Mouse (Mus musculus) intestine, embryonic 14.5 days (tissue): ENCODE results near the gene Cryba1. TPM values are rescaled to one million over a fixed set of nuclear protein-coding genes. Genes with fewer than 3 reads are reported as not detected.

Experiments used
- ATAC-seq: fragments of 200-750 bp; cut with Nextera tagmentation; replicated peaks from 2 replicates; pipeline ENCODE4 v1.8.0; 2017; ENCODE audit warnings: low read depth, moderate number of reproducible peaks, moderate TSS enrichment, moderate library complexity; ENCODE audit not compliant: low FRiP score, low TSS enrichment
- DNase-seq: peaks from one replicate; pipeline ENCODE4 v3.0.0-alpha.2; 2018; ENCODE audit warnings: low spot score
- H3K27ac ChIP-seq: fragments of 300-500 bp; sonication (generic); 2 replicates; pipeline ENCODE4 v1.5.1; 2014; ENCODE audit warnings: low read depth, mild to moderate bottlenecking, control low read depth
- H3K27me3 ChIP-seq: fragments of 300-500 bp; sonication (generic); replicated peaks from 2 replicates; pipeline ENCODE4 v1.6.1; 2014; ENCODE audit warnings: low read length, control low read depth; ENCODE audit not compliant: control insufficient read depth, insufficient read depth
- H3K36me3 ChIP-seq: fragments of 300-500 bp; sonication (generic); 2 replicates; pipeline ENCODE4 v1.6.1; 2014; ENCODE audit warnings: low read length, control low read depth; ENCODE audit not compliant: control insufficient read depth, insufficient read depth
- H3K4me1 ChIP-seq: fragments of 300-500 bp; sonication (generic); replicated peaks from 2 replicates; pipeline ENCODE4 v1.6.1; 2014; ENCODE audit warnings: low read length, control low read depth, mixed read lengths; ENCODE audit not compliant: control insufficient read depth, insufficient read depth
- H3K4me2 ChIP-seq: fragments of 300-500 bp; sonication (generic); 2 replicates; pipeline ENCODE4 v1.6.1; 2014; ENCODE audit warnings: low read length
- H3K4me3 ChIP-seq: fragments of 300-500 bp; sonication (generic); 2 replicates; pipeline ENCODE4 v1.5.1; 2014; ENCODE audit warnings: low read depth, low read length, control low read depth, mixed read lengths
- H3K9ac ChIP-seq: fragments of 300-500 bp; sonication (generic); 2 replicates; pipeline ENCODE4 v1.6.1; 2014; ENCODE audit warnings: mild to moderate bottlenecking, low read length
- H3K9me3 ChIP-seq: fragments of 300-500 bp; sonication (generic); 2 replicates; pipeline ENCODE4 v1.6.1; 2016; ENCODE audit warnings: low read length, control low read depth; ENCODE audit not compliant: control insufficient read depth
- WGBS: fragments of 180-500 bp; shearing (Covaris S2); extraction: QIAGEN DNeasy Blood & Tissue Kit; methylation state at CpG from one replicate; pipeline ENCODE4 v1.1.7; 2014; 5-methylcytosine and 5-hydroxymethylcytosine counted together
- polyA plus RNA-seq: library from polyadenylated mRNA; unstranded; fragments of >200 nt; fragmentation: Nextera tagmentation; extraction: Ambion mirVana; gene quantifications from 2 replicates; pipeline ENCODE4 v1.2.1, GENCODE M21; 2014

The Cryba1 gene
- polyA plus RNA-seq, 1 experiment from 2014 or later, result 0.26 TPM

DNA sequence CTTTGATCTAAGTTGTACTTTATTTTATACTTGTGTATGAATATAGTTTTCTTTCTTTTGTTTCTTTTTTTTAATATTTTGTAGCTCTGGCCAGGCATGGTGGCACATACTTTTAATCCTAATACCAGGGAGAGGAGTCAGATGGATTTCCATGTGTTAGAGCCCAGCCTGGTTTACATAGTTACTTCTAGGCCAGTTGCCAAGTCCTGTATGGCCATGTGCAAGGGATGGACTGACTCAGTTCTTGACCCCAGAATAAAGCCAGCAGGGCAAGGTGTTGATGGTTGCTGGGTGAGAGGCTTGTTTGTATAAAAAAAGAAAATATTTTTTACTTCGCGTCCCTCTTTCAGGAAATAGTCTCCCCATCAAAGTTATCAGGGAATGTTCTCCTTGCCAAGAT, 52.3 kb downstream of the Cryba1 start:
- no peak overlapping the region for H3K4me3 ChIP-seq
- no peak for DNase-seq
- no peaks in the 10 kb centered on the region for H3K27me3 ChIP-seq
- no peaks in the 10 kb centered on the region for H3K36me3 ChIP-seq
- no peaks in the 10 kb centered on the region; the same call in 1 of the 2 replicates for H3K9me3 ChIP-seq
- no peak for ATAC-seq
- 89% methylated on average over 2 of the region's 2 CpGs for WGBS
- no peak overlapping the region for H3K27ac ChIP-seq
- H3K4me1 ChIP-seq, result no peaks in the 10 kb centered on the region
- no peak overlapping the region for H3K9ac ChIP-seq
- H3K4me2 ChIP-seq, result no peak overlapping the region

Other genes starting within 250 kb of the Cryba1 start
- 7.3 and 8.3 TPM in 2 replicates for gene Ankrd13b, start 235.6 kb downstream of the Cryba1 start, polyA plus RNA-seq
- 17.7 and 19.8 TPM in 2 replicates for gene Git1, start 231.7 kb downstream of the Cryba1 start, polyA plus RNA-seq
- 2.2 and 3.2 TPM in 2 replicates for gene Abhd15, start 210.2 kb downstream of the Cryba1 start, polyA plus RNA-seq
- 27.3 and 32.5 TPM in 2 replicates for gene Trp53i13, start 209.3 kb downstream of the Cryba1 start, polyA plus RNA-seq
- gene Gm10392, start 206.1 kb downstream of the Cryba1 start, polyA plus RNA-seq, result not detected in 2 replicates
- gene Taok1, start 117.5 kb downstream of the Cryba1 start, polyA plus RNA-seq, result 19.7 TPM in 2 replicates
- 6.4 and 6.7 TPM in 2 replicates for gene Nufip2, start 39.1 kb downstream of the Cryba1 start, polyA plus RNA-seq
- gene Myo18a, start 38.0 kb upstream of the Cryba1 start, polyA plus RNA-seq, result 21.1 and 24.9 TPM in 2 replicates
- 1.0 and 1.3 TPM in 2 replicates for gene Gm10277, start 62.5 kb upstream of the Cryba1 start, polyA plus RNA-seq
- 8.3 and 9.2 TPM in 2 replicates for gene Pipox, start 168.8 kb upstream of the Cryba1 start, polyA plus RNA-seq
- 1.0 and 1.4 TPM in 2 replicates for gene Sez6, start 205.5 kb upstream of the Cryba1 start, polyA plus RNA-seq